Comparison of ENCODE assay signal across 8 mouse cellular contexts in the genomic region with DNA sequence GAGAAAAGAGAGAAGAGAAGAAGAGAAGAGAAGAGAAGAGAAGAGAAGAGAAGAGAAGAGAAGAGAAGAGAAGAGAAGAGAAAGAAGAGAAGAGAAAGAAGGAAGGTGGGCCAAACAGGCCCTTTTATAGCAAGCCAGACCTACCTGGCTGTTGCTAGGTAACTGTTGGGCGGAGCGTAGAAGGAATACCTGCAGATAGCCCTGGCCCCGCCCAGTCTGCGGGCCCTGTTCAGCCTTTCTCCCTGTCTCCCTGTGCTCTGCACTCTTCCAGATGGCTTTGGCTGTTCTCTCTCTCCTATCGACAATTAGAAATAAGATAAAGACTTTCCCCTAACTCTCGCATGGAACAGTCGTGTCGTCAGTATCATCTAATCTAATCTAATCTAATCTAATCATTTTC. TPM values are rescaled to one million over a fixed set of nuclear protein-coding genes. Genes with fewer than 3 reads are reported as not detected.
DNase-seq lines count a peak whose midpoint lies in the region; ATAC-seq lines count a peak whose summit lies in the region.

No protein-coding gene starts in this region.

- H3K9me3 ChIP-seq in heart, embryonic 11.5 days (replicated peaks; ENCODE audit: control insufficient read depth, low read length): no peaks in the 10 kb centered on the region
- H3K9me3 ChIP-seq in heart, embryonic 13.5 days: no peaks in the 10 kb centered on the region

- H3K4me2 ChIP-seq in heart, embryonic 11.5 days: peak overlapping the region; percentile 89
- H3K4me2 ChIP-seq in heart, embryonic 13.5 days: peak overlapping the region; percentile 89

- peaks cover 12% of the 10 kb centered on the region for H3K36me3 ChIP-seq in heart, embryonic 11.5 days (ENCODE audit: control insufficient read depth, insufficient read depth, low read length)
- H3K36me3 ChIP-seq in heart, embryonic 13.5 days: peaks cover 23% of the 10 kb centered on the region
- H3K36me3 ChIP-seq in macrophage (ENCODE audit: inconsistent target): no peaks in the 10 kb centered on the region

- WGBS in heart, embryonic 11.5 days (ENCODE audit: insufficient replicate concordance): 9% methylated on average over 8 of the region's 8 CpGs
- 12% methylated on average over 8 of the region's 8 CpGs for WGBS in heart, embryonic 13.5 days
- WGBS in macrophage (ENCODE audit: missing documents): 71% methylated on average over 8 of the region's 8 CpGs

- H3K27me3 ChIP-seq in heart, embryonic 11.5 days (ENCODE audit: control insufficient read depth, insufficient read depth, low read length): no peaks in the 10 kb centered on the region
- H3K27me3 ChIP-seq in heart, embryonic 13.5 days (replicated peaks): no peaks in the 10 kb centered on the region

- H3K4me3 ChIP-seq in heart, embryonic 11.5 days (ENCODE audit: low read depth, low read length): peak overlapping the region; percentile 92
- peak overlapping the region; percentile 93 for H3K4me3 ChIP-seq in heart, embryonic 13.5 days
- H3K4me3 ChIP-seq in macrophage (ENCODE audit: inconsistent target): peak overlapping the region; percentile 56

- no peak for DNase-seq in heart, adult 9 months (ENCODE audit: low spot score in 2 of 2)
- peak; percentile 87 to 92 for DNase-seq in kidney, postnatal 25 days
- DNase-seq in thymus, postnatal 10 days (ENCODE audit: low spot score in 2 of 2): no peak
- no peak for DNase-seq in Muller cell, postnatal 12 days (ENCODE audit: inconsistent ontology term)
- DNase-seq in B cell, adult 2 months: no peak

- H3K27ac ChIP-seq in heart, embryonic 11.5 days (ENCODE audit: low read depth, low read length): peak overlapping the region; percentile 97
- H3K27ac ChIP-seq in heart, embryonic 13.5 days (replicated peaks): peak overlapping the region; percentile 99
- H3K27ac ChIP-seq in macrophage: no peak overlapping the region

- peaks cover 14% of the 10 kb centered on the region for H3K4me1 ChIP-seq in heart, embryonic 11.5 days (ENCODE audit: control insufficient read depth, insufficient read depth, low read length)
- peaks cover 39% of the 10 kb centered on the region for H3K4me1 ChIP-seq in heart, embryonic 13.5 days

- no peak for ATAC-seq in heart, embryonic 11.5 days (replicated peaks; ENCODE audit: insufficient number of reproducible peaks, low FRiP score, low TSS enrichment)
- ATAC-seq in heart, embryonic 13.5 days (ENCODE audit: extremely low read depth, insufficient number of reproducible peaks, low FRiP score, low TSS enrichment): no peak

- peak overlapping the region; percentile 97 for H3K9ac ChIP-seq in heart, embryonic 11.5 days (ENCODE audit: low read depth, low read length)
- peak overlapping the region; percentile 98 for H3K9ac ChIP-seq in heart, embryonic 13.5 days

- H3K79me2 ChIP-seq in macrophage (ENCODE audit: inconsistent target): peaks cover 12% of the 10 kb centered on the region; the same call in 1 of the 2 replicates

RNA-seq across cellular contexts. Expression of gene Zfp768, which starts 1.3 kb away (rescaled TPM):
- 4.7 and 6.0 TPM in 2 replicates for polyA plus RNA-seq in heart, embryonic 11.5 days (2014; fragmentation: Nextera tagmentation; extraction: Ambion mirVana)
- 16.5 and 16.6 TPM in 2 replicates for polyA plus RNA-seq in heart, embryonic 13.5 days (2015; fragmentation: Nextera tagmentation; extraction: Ambion mirVana)
- 10 to 100 TPM in 14 of 26 experiments, 1 to 10 TPM in 12; 2.5 to 20.3 (median 10.6) TPM for total RNA-seq in macrophage (2018; cell fraction: chromatin; rRNA removed)
- 10 to 100 TPM in 20 of 26 experiments, 1 to 10 TPM in 6; 6.4 to 17.6 (median 14.2) TPM for total RNA-seq in macrophage (2018; cell fraction: cytosol; rRNA removed)
- 10 to 100 TPM in 15 of 26 experiments, 1 to 10 TPM in 11; 3.9 to 25.8 (median 12.4) TPM for total RNA-seq in macrophage (2018; cell fraction: nucleus; rRNA removed)
- polyA plus RNA-seq in macrophage (2018): 11.5 to 14.2 TPM (median 12.0 TPM) in 3 replicates

RNA-seq across cellular contexts. Expression of gene Zfp747, which starts 29.2 kb away (rescaled TPM):
- 4.4 and 4.9 TPM in 2 replicates for polyA plus RNA-seq in heart, embryonic 11.5 days (2014; fragmentation: Nextera tagmentation; extraction: Ambion mirVana)
- 4.7 and 5.3 TPM in 2 replicates for polyA plus RNA-seq in heart, embryonic 13.5 days (2015; fragmentation: Nextera tagmentation; extraction: Ambion mirVana)
- 10 to 100 TPM in 14 of 26 experiments, 1 to 10 TPM in 12; 4.1 to 17.9 (median 10.2) TPM for total RNA-seq in macrophage (2018; cell fraction: chromatin; rRNA removed)
- 1 to 10 TPM; 1.9 to 7.3 (median 4.6) TPM for total RNA-seq in macrophage (2018; cell fraction: cytosol; rRNA removed)
- total RNA-seq in macrophage (2018; cell fraction: nucleus; rRNA removed): 10 to 100 TPM in 10 of 26 experiments, 1 to 10 TPM in 16; 4.3 to 16.6 (median 9.1) TPM
- 4.8 to 5.8 TPM (median 5.6 TPM) in 3 replicates for polyA plus RNA-seq in macrophage (2018)

RNA-seq across cellular contexts. Expression of gene 9130019O22Rik, which starts 40.3 kb away (rescaled TPM):
- 3.7 and 5.5 TPM in 2 replicates for polyA plus RNA-seq in heart, embryonic 11.5 days (2014; fragmentation: Nextera tagmentation; extraction: Ambion mirVana)
- 3.6 TPM in 2 replicates for polyA plus RNA-seq in heart, embryonic 13.5 days (2015; fragmentation: Nextera tagmentation; extraction: Ambion mirVana)
- total RNA-seq in macrophage (2018; cell fraction: chromatin; rRNA removed): 1 to 10 TPM; 1.2 to 8.2 (median 3.5) TPM
- 1 to 10 TPM in 23 of 26 experiments, under 1 TPM in 3; 0.65 to 3.7 (median 2.0) TPM for total RNA-seq in macrophage (2018; cell fraction: cytosol; rRNA removed)
- 1 to 10 TPM in 25 of 26 experiments, under 1 TPM in 1; 0.90 to 8.5 (median 2.8) TPM for total RNA-seq in macrophage (2018; cell fraction: nucleus; rRNA removed)
- polyA plus RNA-seq in macrophage (2018): 1.7 to 2.8 TPM (median 2.4 TPM) in 3 replicates

RNA-seq across cellular contexts. Expression of gene E430018J23Rik, which starts 46.8 kb away (rescaled TPM):
- polyA plus RNA-seq in heart, embryonic 11.5 days (2014; fragmentation: Nextera tagmentation; extraction: Ambion mirVana): 4.9 and 5.6 TPM in 2 replicates
- 4.3 and 4.9 TPM in 2 replicates for polyA plus RNA-seq in heart, embryonic 13.5 days (2015; fragmentation: Nextera tagmentation; extraction: Ambion mirVana)
- 1 to 10 TPM in 22 of 26 experiments, under 1 TPM in 4; 0.37 to 8.9 (median 2.3) TPM for total RNA-seq in macrophage (2018; cell fraction: chromatin; rRNA removed)
- 1 to 10 TPM in 20 of 26 experiments, under 1 TPM in 6; 0.66 to 3.2 (median 2.0) TPM for total RNA-seq in macrophage (2018; cell fraction: cytosol; rRNA removed)
- total RNA-seq in macrophage (2018; cell fraction: nucleus; rRNA removed): 1 to 10 TPM in 21 of 26 experiments, under 1 TPM in 5; 0.39 to 6.4 (median 1.7) TPM
- polyA plus RNA-seq in macrophage (2018): 1.3 to 3.1 TPM (median 1.6 TPM) in 3 replicates

RNA-seq across cellular contexts. Expression of gene Itgal, which starts 50.6 kb away (rescaled TPM):
- polyA plus RNA-seq in heart, embryonic 11.5 days (2014; fragmentation: Nextera tagmentation; extraction: Ambion mirVana): 0.46 and 0.68 TPM in 2 replicates
- polyA plus RNA-seq in heart, embryonic 13.5 days (2015; fragmentation: Nextera tagmentation; extraction: Ambion mirVana): 0.98 and 1.2 TPM in 2 replicates
- total RNA-seq in macrophage (2018; cell fraction: chromatin; rRNA removed): 1,000 to 10,000 TPM in 1 of 26 experiments, 100 to 1,000 TPM in 9, 10 to 100 TPM in 10, 1 to 10 TPM in 6; 3.3 to 1,078 (median 68.2) TPM
- 100 to 1,000 TPM in 4 of 26 experiments, 10 to 100 TPM in 10, 1 to 10 TPM in 12; 3.5 to 139 (median 22.0) TPM for total RNA-seq in macrophage (2018; cell fraction: cytosol; rRNA removed)
- total RNA-seq in macrophage (2018; cell fraction: nucleus; rRNA removed): 100 to 1,000 TPM in 12 of 26 experiments, 10 to 100 TPM in 13, 1 to 10 TPM in 1; 8.1 to 442 (median 79.9) TPM
- 5.5 to 18.7 TPM (median 12.0 TPM) in 3 replicates for polyA plus RNA-seq in macrophage (2018)

Comparison
In these comparisons a context has a peak if more than half of its experiments do, and no peak if none do; other contexts are left out.
1. DNase-seq: peak in kidney, postnatal 25 days (2 of 2); none in heart, adult 9 months (0 of 2), thymus, postnatal 10 days (0 of 2), Muller cell, postnatal 12 days (single experiment) and B cell, adult 2 months (0 of 2).
2. Peak in every context shown above with its lines, with median percentiles within 50 percentile points of each other: H3K4me3 ChIP-seq.